Mouse (Mus musculus) layer of hippocampus, adult 11-12 months (tissue): ENCODE results near the gene Sirt2.

Experiments
- DNase-seq: peaks from one replicate; pipeline ENCODE4 v3.0.0; 2022; ENCODE audit warnings: low spot score

Gene Sirt2

GRCm38 (mm10) chr7:28766910-28767309 is 375 bp downstream of the Sirt2 start:
- no peak for DNase-seq

DNA sequence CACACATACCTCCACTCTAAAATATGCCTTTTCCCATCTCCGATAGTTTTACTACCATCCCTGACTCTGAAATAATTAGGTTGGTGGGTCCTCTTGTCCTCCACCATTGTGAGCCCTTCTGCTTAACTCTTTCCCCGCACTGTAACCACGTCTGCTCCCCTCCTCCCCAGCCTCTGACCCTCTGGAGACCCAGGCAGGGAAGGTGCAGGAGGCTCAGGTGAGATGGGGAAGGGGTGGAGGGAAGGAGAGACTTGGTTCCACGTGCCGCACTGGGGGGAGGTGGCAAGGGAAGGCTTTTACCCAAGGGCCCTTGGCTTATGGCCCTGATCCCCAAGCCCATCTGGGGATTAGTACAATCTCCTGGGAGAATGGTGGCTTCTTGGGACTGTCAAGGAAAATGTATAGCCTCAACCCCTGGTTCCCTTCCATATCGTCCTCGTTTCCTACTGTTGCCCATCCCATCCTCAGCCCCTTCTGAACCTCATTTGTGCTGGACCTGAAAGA is 979 bp downstream of the Sirt2 start, which contains the start of gene Nfkbib:
Gene Nfkbib, minus strand, starts transcription at position 51 of the 504 bp plus-strand sequence.
- DNase-seq = no peak

DNA sequence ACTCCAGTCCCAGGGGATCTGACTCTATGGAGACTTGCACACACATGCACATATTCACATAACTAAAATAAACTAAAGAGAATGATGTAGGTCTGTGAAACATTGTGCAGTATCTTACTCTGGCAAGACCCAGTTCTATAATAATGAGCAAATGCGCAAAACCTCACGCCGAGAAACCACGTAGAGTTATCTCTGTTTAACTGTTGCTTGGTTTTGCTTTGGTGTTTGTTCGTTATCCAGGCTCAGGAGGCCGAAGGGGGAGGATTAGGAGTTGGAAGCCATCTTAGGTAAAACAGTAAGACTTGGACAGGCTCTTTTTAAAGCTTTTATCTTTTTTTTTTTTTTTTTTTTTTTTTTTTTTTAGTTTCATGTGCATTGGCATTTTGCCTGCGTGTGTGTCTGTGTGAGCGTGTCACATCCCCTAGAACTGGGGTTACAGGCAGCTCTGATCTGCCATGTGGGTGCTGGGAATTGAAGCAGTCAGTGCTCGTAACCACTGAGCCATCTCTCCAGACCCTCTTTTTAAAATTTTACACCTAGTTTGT is 3.0 kb downstream of the Sirt2 start:
- no peak for DNase-seq

- DNase-seq = no peak
Observed at GRCm38 (mm10) chr7:28770309-28770708, 3.8 kb downstream of the Sirt2 start.

- DNase-seq = no peak
Observed at GRCm38 (mm10) chr7:28771867-28772266, 5.3 kb downstream of the Sirt2 start.

DNA sequence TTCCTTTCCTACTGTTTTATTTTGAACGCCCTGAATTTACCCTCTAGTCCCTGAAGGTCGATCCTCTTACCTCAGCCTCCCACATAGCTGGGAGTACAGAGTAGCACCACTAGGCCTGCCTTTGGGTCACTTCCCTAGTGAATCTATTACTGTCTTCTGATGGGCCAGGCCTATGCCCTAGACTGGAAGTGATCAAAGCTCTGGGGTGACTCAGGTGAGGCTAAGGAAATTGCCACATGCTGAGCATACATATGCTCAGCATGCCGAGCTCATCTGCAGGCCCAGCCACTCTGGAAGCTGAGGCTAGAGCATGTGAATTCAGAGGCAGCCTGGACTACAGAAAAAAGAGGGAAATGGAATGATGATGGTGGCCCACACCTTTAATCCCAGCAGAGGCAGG is 6.6 kb downstream of the Sirt2 start:
- DNase-seq = no peak

DNA sequence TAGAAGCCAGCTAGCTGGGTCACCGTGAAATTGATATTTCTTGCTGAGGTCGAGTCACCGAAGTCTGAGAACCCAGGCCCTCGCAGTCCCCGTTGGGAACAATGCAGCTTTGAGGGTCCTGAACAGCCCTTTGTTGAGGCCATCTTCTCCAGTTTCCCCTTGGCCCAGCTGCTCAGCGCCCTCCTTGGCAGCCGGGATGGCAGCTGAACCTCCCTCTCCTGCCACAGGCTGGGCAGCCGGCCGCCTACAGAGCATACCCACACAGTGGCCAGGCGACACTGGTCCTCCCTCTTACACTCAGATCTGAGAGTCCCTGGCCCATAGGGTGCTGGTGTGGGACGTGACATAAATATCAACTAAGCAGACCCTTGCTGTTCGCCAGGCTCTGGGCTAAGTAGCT is 7.6 kb downstream of the Sirt2 start:
- DNase-seq = no peak

- no peak for DNase-seq
Observed at GRCm38 (mm10) chr7:28775129-28775528, 8.6 kb downstream of the Sirt2 start.

- no peak for DNase-seq
Observed at GRCm38 (mm10) chr7:28778825-28779224, 12.3 kb downstream of the Sirt2 start.

DNA sequence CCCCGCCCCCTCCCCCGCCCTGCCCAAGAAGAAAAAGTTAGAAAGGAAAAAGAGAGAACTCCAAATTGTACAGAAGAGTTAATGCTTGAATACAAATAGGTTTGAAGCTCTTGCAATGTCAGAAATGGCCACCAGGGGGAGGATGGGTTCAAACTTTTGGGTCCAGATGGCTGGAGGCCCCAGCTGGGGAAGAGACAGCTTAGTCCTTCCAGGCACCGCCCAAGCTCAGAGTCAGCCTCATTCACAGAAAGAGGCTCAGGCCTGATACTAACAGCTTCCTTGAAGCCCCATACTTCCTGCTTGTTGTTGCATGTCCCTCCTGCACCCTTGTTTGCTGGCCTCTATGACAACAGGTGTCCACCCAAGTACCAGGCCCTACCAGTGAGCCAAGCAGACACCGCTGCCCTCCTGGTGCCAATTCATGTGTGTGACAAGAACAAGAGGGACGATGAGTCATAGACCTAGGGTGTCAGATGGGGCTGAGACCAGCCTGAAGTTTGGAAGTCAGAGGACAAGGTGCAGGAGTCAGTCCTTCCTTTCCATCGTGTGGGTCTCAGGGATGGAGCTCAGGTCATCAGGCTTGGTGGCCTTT is 13.6 kb downstream of the Sirt2 start:
- peak; percentile 95 for DNase-seq

- no peak for DNase-seq
Observed at GRCm38 (mm10) chr7:28780857-28781256, 14.3 kb downstream of the Sirt2 start.

DNA sequence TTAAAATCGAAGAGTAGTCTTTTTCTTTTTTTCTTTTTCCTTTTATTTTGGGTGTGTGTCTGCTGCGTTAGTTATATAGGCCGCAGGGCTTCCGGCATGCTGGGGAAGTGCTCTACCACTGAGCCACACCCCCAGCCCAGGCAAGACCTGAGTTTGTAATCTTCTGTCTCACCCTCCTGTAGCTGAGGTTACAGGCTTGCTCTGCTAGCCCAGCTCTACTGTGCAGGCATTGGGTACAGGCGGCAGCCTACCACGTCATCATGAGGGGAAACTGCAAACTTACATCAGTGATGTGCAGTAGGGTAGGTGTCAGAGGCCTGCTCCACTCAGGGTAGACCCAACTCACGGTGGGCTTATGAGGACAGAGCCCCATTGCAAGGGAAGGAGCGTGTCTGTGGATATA is 14.7 kb downstream of the Sirt2 start:
- DNase-seq = no peak

GRCm38 (mm10) chr7:28785161-28785560 is 18.6 kb downstream of the Sirt2 start:
- DNase-seq = no peak

GRCm38 (mm10) chr7:28787884-28788283 is 21.3 kb downstream of the Sirt2 start:
- DNase-seq = no peak

DNA sequence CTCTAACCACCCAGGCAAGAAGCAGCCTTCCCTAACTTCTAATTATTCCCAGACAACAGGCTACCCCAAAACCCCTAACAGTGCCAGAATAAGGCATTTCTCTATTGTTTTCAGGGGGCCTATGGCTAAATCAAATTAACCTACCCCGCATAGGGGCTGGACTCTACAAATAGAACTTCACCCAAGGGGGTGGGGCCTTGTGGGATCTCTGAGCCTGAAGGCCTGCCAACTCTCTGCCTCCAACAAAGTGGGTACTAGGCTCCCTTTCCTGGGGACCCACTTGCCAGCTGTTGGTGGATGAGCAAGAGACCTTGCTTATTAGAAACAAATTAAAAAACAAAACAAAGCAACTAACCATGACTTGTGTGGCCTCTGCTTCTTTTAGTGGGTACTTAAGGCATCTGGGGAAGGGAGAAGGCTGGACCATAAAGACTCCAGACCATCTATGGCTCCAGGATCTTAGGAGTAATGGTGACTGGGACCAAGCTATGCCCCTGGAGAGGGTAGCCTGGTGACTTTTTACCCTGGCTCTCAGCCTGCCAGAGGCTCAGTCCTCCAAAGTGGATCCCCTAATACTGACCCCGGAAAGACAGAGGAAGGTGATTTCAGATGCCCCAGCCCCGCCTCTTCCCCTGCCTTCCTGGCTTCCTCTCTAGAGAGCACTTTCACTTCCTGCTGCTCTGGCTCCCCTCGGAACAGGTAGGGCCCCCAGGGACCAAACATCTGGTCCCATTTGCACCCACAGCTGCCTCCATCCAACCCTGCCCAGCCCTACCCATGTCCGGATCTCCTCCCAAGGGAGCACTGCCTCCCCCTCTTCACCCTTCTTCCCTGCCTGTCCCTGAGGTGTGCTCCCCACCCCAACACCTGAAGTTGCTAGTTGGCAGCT is 22.0 kb downstream of the Sirt2 start, which contains the start of gene Rinl:
Gene Rinl, plus strand, starts transcription at position 663 of the 889 bp plus-strand sequence.
- no peak for DNase-seq

DNA sequence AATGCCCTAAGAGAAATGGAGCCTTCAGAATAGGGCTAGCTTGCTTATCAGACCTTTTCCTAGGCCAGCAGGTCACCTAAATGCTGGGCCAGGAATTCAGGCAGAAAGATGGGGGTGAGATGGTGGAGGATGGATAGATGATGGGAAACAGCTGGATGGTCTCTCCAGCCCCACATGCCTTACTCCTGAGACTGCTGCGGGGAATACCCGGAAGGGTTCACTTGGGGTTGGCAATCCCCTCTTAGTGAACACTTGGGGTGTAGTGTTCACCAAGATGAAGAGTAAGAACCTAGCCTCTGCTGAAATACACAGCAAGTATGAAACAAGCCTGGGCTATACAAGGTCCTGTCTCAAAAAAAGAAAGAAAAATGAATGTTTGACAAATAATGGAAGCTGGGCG is 22.7 kb downstream of the Sirt2 start:
- DNase-seq = no peak

- no peak for DNase-seq
Observed at GRCm38 (mm10) chr7:28790066-28790806, 23.7 kb downstream of the Sirt2 start.

DNA sequence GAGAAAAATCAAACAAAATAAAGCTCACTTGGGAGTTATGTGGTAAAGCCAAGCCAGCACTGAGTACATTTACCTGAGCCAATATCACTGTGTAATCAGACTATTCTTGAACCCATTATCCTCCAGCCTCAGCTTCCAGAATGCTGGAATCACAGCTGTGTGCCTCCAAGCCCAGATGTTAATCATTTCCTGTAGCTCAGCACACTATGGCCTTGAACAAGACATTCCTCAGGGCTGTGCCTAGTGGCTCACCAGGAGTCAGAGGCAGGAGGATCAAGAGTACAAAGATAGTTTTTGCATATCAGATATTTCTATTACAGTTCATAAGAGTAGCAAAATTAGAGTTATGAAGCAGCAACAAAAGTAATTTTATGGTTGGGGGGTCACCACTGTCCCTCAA is 25.2 kb downstream of the Sirt2 start:
- DNase-seq = no peak

DNA sequence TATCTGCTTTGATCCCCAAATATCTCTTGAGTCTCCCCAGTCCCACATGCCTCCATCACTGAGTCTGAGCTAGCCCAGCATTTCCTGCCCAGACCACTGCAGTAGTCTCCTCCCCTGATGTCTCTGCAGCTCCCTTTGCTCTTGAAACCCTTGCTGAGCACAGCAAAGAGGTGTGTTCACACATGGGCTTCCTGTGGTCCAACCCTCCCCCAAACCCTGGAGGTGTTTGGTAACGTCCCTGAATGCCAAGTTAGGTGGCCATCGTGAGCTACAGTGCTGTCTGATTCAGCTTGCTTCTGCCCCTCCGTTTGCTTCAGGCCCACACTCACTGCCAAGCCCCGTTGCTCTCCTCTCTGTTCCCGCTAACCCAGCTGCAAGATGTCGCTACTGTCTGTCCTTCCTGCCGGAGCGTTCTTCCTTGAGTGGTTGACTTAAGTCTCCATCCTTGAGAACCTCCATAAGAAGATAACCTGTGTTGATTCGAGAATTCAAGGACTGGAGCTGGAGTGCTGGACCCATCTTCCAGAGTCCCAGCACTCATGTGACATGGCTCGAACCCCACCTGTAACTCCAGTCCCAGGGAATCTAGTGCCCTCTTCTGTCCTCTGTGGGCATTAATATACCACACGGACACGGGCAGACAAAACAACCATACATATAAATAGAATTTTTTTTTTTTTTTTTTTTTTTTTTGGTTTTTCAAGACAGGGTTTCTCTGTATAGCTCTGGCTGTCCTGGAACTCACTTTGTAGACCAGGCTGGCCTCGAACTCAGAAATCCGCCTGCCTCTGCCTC is 26.1 kb downstream of the Sirt2 start:
- no peak for DNase-seq

DNA sequence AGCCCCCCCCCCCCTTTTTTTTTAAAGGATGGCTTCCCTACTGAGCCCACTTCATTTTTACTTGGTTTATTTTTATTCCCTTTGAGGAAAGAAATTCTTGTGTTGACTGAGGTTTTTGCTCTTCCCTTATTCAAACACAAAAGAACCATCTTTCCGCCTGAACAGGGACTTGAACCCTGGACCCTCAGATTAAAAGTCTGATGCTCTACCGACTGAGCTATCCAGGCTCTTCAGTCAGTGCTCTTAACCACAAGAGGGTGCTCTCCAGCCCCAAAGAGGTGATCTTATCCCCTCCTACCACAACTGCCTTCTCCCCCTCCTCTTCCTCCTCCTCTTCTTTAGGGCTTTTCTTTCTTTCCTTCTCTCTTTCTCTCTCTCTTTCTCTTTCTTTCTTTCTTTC is 27.3 kb downstream of the Sirt2 start:
- no peak for DNase-seq

- DNase-seq = no peak
Observed at GRCm38 (mm10) chr7:28794496-28794895, 28.0 kb downstream of the Sirt2 start.
